Comparison of ENCODE assay signal across 14 mouse cellular contexts in the genomic region with DNA sequence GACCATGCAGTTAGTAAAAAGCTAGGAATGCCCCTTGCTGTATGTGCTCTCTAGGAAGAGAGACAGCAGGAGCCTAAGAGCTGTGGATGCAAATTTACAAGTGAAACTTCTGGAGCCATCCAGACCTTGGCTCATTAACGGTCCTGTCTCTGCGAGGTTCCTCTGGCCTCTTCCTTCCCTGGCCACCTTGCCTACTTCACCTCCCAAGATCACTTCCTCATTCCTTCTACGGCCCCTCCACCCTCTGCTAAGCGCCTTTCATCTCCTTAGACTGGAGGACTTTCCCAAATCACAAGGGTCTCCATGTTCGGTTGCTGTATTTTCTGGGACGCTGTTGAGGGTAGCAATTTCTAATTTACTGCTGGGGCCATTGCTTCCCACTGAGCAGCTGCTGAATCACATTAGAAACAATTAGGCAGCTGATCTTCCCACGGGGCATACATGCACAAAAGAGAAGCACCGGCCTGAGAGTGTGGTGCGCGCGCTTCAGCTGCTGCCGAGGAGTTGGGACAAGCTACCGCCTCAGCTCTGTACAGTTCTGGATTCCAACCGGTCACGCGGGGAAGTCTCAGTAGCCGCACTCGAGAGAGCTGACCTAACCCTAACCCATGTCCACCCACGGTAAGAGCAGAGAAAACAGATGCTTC. TPM values are rescaled to one million over a fixed set of nuclear protein-coding genes. Genes with fewer than 3 reads are reported as not detected.
DNase-seq lines count a peak whose midpoint lies in the region; ATAC-seq and TF ChIP-seq lines count a peak whose summit lies in the region.
"Had no signal": no experiment of that assay in that cellular context is flagged by ENCODE, and none has a peak within 500 bp of the region (broad histone marks: within the 10 kb centered on the region; RNA-seq: fewer than 3 reads in every experiment).

No protein-coding gene starts in this region.

- dilution Hi-C loops in CH12.LX (cut with MboI; ENCODE audit: extremely low pct_ligation_motif_present, extremely low pct_unique_long_range_greater_than_20kb, low sequenced_read_pairs) = no loop called here

- H3K36me3 ChIP-seq in CH12.LX (replicated peaks in 1 of 2; ENCODE audit: control insufficient read depth in 1 of 2, insufficient read depth in 1 of 2, low read length in 1 of 2) (no peaks in the 10 kb centered on the region), ES-E14 (ENCODE audit: control insufficient read depth, insufficient read depth, low read length, poor library complexity, severe bottlenecking) (no peaks in the 10 kb centered on the region)
- H3K36me3 ChIP-seq: lung, embryonic 15.5 days had no signal

- TF ChIP-seq EP300 in CH12.LX (IDR thresholded peaks at IDR 0.05; ENCODE audit: low read length) = no peak

- no peak for TF ChIP-seq POLR2A in CH12.LX (IDR thresholded peaks at IDR 0.05; ENCODE audit: low read depth, low read length)

- H3K9ac ChIP-seq in CH12.LX (ENCODE audit: insufficient read depth, low read depth) = no peak overlapping the region
- H3K9ac ChIP-seq in ES-E14 (ENCODE audit: insufficient read depth, low read depth, low read length, poor library complexity, severe bottlenecking) = 0 out of 2 replicates have a peak overlapping the region, but pooled peaks have one; percentile 25
- H3K9ac ChIP-seq: lung, embryonic 15.5 days had no signal

- intact Hi-C loops in gastrocnemius, postnatal 14 days (cut with DNase I; ENCODE audit: low total_unique reads) = no loop called here

- ATAC-seq in granulocyte monocyte progenitor cell, adult 5-6 weeks (replicated peaks; ENCODE audit: poor library complexity, severe bottlenecking) = peak; percentile 87
- ATAC-seq in megakaryocyte progenitor cell, adult 5-6 weeks (replicated peaks; ENCODE audit: poor library complexity) = peak; percentile 68
- ATAC-seq in activated CD4-positive, CD25-positive, alpha-beta regulatory T cell, adult 4 months = no peak
- ATAC-seq: CD4-positive, CD25-positive, alpha-beta regulatory T cell, adult 4 months; intestine, postnatal 0 days had no signal

- no peak overlapping the region for H3K4me2 ChIP-seq in CH12.LX (ENCODE audit: insufficient read depth, low read depth, poor library complexity, severe bottlenecking)
- H3K4me2 ChIP-seq: lung, embryonic 15.5 days had no signal

- H3K9me3 ChIP-seq in CH12.LX (replicated peaks; ENCODE audit: low read length) (no peaks in the 10 kb centered on the region), ES-E14 (ENCODE audit: control insufficient read depth, insufficient read depth, low read depth, low read length) (no peaks in the 10 kb centered on the region)
- H3K9me3 ChIP-seq: lung, embryonic 15.5 days had no signal

- in situ Hi-C loops in CH12.LX (cut with MboI; ENCODE audit: low pct_ligation_motif_present, low pct_unique_long_range_greater_than_20kb, low sequenced_read_pairs) (no loop called here), ES-E14 (cut with MboI; ENCODE audit: low sequenced_read_pairs in 2 of 2, unreplicated experiment in 2 of 2) (loop anchor here in 1 of 2 experiments (25.0 kb wide), 1 partner anchor 362 kb away; no protein-coding TSS in a partner anchor)

- no peak for TF ChIP-seq RAD21 in CH12.LX (IDR thresholded peaks at IDR 0.05; ENCODE audit: low read depth, low read length)

- no peak for DNase-seq in CH12.LX (ENCODE audit: extremely low read depth)
- DNase-seq in ES-E14 (ENCODE audit: low read depth, low spot score) = no peak
- DNase-seq in kidney, postnatal 14 days = no peak
- no peak for DNase-seq in gastrocnemius, postnatal 14 days
- no peak for DNase-seq in T-cell, adult 2 months (ENCODE audit: low spot score)
- DNase-seq: adrenal gland, postnatal 14 days; cerebellum, adult 18-20 months; kidney, postnatal 4 days had no signal

- peaks cover 4 to 8% of the 10 kb centered on the region in 2 experiments; a peak in 3 of 4 replicates for H3K4me1 ChIP-seq in CH12.LX (ENCODE audit: control insufficient read depth in 1 of 2, insufficient read depth in 2 of 2)
- H3K4me1 ChIP-seq in ES-E14 (ENCODE audit: control insufficient read depth in 2 of 2, insufficient read depth in 2 of 2, low read length in 2 of 2, poor library complexity in 1 of 2) = peaks cover 4 to 6% of the 10 kb centered on the region in 2 experiments; a peak in 2 of 4 replicates

- H3K27ac ChIP-seq in CH12.LX (ENCODE audit: insufficient read depth, low read depth) (no peak overlapping the region), ES-E14 (ENCODE audit: insufficient read depth, low read depth, low read length, poor library complexity, severe bottlenecking) (no peak overlapping the region; the same call in 1 of the 2 replicates)
- H3K27ac ChIP-seq: lung, embryonic 15.5 days had no signal

- no peaks in the 10 kb centered on the region for H3K27me3 ChIP-seq in CH12.LX (replicated peaks)
- H3K27me3 ChIP-seq: lung, embryonic 15.5 days had no signal

- TF ChIP-seq CTCF in CH12.LX (conservative IDR thresholded peaks at IDR 0.05 in 1 of 2, IDR thresholded peaks at IDR 0.05 in 1 of 2; ENCODE audit: low read depth in 2 of 2, low read length in 2 of 2) = no peak

- H3K79me2 ChIP-seq in CH12.LX (replicated peaks; ENCODE audit: control insufficient read depth, extremely low read depth, insufficient read depth, poor library complexity, severe bottlenecking) = no peaks in the 10 kb centered on the region

- H3K4me3 ChIP-seq in CH12.LX (replicated peaks in 1 of 3; ENCODE audit: low read depth in 2 of 3, low read length in 2 of 3, poor library complexity in 1 of 3) = no peak overlapping the region
- H3K4me3 ChIP-seq in ES-E14 (ENCODE audit: insufficient read depth in 1 of 2, low read depth in 1 of 2, low read length in 2 of 2, poor library complexity in 1 of 2, severe bottlenecking in 1 of 2) = peak overlapping the region; percentile 38 to 43; a peak in 3 of 4 replicates
- H3K4me3 ChIP-seq: lung, embryonic 15.5 days had no signal

TF ChIP-seq in CH12.LX, 34 proteins besides CTCF, POLR2A, EP300 and RAD21:
- TF ChIP-seq IRF4 (IDR thresholded peaks at IDR 0.05; ENCODE audit: low read depth, low read length) (0 out of 2 replicates have a peak, but pooled peaks have one; percentile 11), ZC3H11A (IDR thresholded peaks at IDR 0.05; ENCODE audit: low read depth, low read length) (no peak)

TF ChIP-seq in ES-E14, 5 proteins besides CTCF, POLR2A, EP300 and RAD21:
- TF ChIP-seq ZNF384 (IDR thresholded peaks at IDR 0.05; ENCODE audit: low read depth, low read length) = no peak

RNA-seq across cellular contexts. Expression of a gene that starts 14.3 kb away (rescaled TPM):
- 0.34 and 0.42 TPM in 2 replicates for total RNA-seq in CH12.LX (2012; rRNA removed)
- total RNA-seq in CH12.LX (2014; rRNA removed) = 0.07 and 0.11 TPM in 2 replicates
- polyA plus RNA-seq in CH12.LX (2012; ENCODE audit: insufficient read length, low read depth) = 0.78 and 0.81 TPM in 2 replicates
- total RNA-seq in ES-E14 (2012; rRNA removed) = 0.18 and 0.26 TPM in 2 replicates
- 32.1 and 34.3 TPM in 2 replicates for total RNA-seq in granulocyte monocyte progenitor cell, adult 5-6 weeks (2014; fragmentation: Nextera tagmentation)
- 48.3 and 64.4 TPM in 2 replicates for total RNA-seq in granulocyte monocyte progenitor cell, adult 5-6 weeks (2017)
- total RNA-seq in megakaryocyte progenitor cell, adult 5-6 weeks (2015) = 20.9 and 26.9 TPM in 2 replicates
- total RNA-seq in megakaryocyte progenitor cell, adult 5-6 weeks (2017) = 46.0 and 55.8 TPM in 2 replicates
- not detected for polyA plus RNA-seq in activated CD4-positive, CD25-positive, alpha-beta regulatory T cell, adult 4 months (2017; shearing (Covaris generic))
- 10 to 100 TPM; 17.9 to 19.7 TPM for total RNA-seq in gastrocnemius, postnatal 14 days (2021)
- polyA plus RNA-seq: CD4-positive, CD25-positive, alpha-beta regulatory T cell, adult 4 months had no signal

Comparison
In these comparisons a context has a peak if more than half of its experiments do, and no peak if none do; other contexts are left out.
1. H3K4me3 ChIP-seq: peak in ES-E14 (2 of 2); none in CH12.LX (0 of 3).
2. RNA of a gene that starts 14.3 kb away (total RNA-seq): 32.1 to 64.4 TPM in granulocyte monocyte progenitor cell, adult 5-6 weeks, 20.9 to 55.8 TPM in megakaryocyte progenitor cell, adult 5-6 weeks and 17.9 to 19.7 TPM in gastrocnemius, postnatal 14 days; 0.07 to 0.42 TPM in CH12.LX and 0.18 to 0.26 TPM in ES-E14; every median in the first group is over 10 times any median in the second.